Mouse (Mus musculus) natural killer cell, adult 2 months (primary cell): ENCODE results near the gene Nefh.

Experiments
- DNase-seq, 2 experiments: peaks; one replicate each; pipeline ENCODE4 v3.0.0; 2022; ENCODE audit warnings: low spot score in 2 of 2

The Nefh gene

DNA sequence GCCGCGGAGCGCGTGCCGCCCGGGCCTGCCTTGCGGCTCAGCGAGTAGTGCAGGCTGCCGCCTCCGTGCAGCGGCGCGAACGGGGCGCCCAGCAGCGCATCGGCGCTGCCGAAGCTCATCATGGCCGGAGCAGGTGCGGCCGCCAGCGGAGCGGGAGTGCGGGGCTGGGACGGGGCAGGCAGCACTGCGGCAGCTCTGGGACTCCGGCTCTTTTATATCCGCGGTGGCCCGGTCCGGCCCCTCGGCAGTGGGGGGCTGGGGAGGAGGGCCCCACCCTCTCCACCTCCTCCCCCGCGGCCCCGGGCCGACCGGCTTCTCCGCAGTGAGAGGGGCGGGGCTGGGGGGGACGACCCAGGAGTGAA is at the start of gene Nefh:
Nefh (minus strand) TSS at position 252 of the 362 bp plus-strand sequence.
- no peak for DNase-seq

DNA sequence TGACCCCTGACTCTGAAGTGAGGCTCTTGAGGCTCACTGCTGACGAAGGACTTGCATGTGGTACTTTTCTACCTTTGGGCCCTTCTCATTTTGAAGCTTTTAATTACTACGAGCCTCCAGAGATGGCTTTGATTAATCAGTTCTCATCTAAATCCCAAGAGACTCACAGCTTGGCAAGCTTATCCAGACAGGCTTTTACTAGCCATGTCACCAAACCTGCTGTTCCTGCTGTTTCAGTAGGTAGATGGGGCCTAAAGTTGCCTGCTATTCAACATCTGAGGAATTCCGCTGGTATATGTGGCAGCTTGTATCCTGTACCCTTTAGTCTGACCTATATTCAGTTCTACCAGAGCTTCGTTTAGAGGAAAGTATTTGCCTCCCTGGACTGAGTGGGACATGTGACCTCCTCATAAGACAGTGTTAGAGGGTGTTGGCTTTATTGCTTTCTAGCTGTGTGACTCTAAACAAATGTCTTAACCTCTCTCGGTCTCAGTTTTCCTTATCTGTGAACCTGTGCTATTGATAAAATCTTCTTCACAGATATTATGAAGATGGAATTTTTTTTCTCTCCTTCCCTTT is 48.8 kb upstream of the Nefh start:
- no peak for DNase-seq

DNA sequence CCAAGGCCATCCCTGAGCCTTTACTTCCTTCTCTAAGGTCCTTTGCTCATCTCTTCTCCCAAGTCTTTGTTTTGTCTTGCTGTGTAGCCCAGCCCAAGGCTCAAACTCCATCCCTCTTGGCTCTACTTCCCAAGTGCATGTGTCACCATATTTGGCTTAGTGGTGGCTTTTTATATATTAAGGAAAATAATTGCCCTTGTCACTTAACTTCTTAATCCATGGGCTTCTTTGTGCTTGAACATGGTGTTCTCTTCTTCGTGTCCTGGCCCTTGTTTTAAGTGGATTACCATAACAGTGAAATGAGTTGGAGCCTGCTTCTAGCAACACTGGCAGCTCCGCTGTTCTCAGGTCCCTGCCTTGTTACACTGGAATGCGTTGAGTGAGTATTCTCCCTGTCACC is 47.8 kb upstream of the Nefh start:
- DNase-seq = no peak

- no peak for DNase-seq
These were observed 44.6 kb upstream of the Nefh start for GRCm38 (mm10) chr11:4992471-4992870.

- peak in 1 of 2 experiments; percentile 48 for DNase-seq
These were observed 41.3 kb upstream of the Nefh start for GRCm38 (mm10) chr11:4989187-4989586.

DNA sequence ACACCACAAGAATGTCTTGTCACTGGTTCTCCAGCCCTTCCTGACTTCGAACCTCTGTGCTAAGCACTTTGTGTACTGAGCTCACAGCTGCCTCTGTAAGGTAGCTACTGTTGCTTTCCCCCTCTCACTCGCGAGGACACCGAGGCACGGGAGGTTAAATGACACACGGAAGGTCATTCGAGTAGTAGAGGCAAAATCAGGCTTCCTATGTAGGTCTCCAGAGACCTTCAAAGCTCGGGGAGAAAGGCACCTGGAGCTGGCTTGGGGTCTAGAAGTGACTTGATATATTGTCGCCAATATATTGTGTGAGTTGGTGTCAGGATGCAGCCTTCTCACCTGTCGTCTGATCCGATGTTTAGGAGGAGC is 39.6 kb upstream of the Nefh start:
- no peak for DNase-seq

GRCm38 (mm10) chr11:4986695-4987486 is 39.0 kb upstream of the Nefh start, which contains the start of gene Ap1b1:
TSS of gene Ap1b1 (plus strand) at chr11:4986824.
- peak; percentile 92 to 96 for DNase-seq

GRCm38 (mm10) chr11:4984799-4985198 is 36.9 kb upstream of the Nefh start:
- DNase-seq = no peak

DNA sequence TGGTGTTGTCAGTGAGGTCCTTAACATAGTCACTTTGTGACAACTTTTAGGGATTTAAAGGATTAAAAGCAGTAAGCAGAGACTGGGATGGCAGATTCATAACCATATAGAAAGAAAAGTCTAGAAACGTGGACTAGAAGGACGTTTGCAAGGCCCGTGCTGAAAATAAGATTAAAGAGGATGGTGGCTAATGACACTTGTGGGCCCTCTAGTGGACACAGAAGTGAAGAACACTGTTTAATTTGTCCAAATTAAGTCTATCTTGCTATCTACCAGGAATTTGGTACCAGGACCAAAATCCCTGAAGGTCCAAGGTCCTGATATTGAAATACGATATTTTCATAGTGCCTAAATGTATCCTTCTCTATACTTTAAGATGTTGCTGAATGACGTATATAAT is 36.4 kb upstream of the Nefh start:
- DNase-seq = peak; percentile 34 to 35

GRCm38 (mm10) chr11:4983538-4983937 is 35.7 kb upstream of the Nefh start:
- DNase-seq = no peak

GRCm38 (mm10) chr11:4983010-4983409 is 35.1 kb upstream of the Nefh start:
- no peak for DNase-seq

DNA sequence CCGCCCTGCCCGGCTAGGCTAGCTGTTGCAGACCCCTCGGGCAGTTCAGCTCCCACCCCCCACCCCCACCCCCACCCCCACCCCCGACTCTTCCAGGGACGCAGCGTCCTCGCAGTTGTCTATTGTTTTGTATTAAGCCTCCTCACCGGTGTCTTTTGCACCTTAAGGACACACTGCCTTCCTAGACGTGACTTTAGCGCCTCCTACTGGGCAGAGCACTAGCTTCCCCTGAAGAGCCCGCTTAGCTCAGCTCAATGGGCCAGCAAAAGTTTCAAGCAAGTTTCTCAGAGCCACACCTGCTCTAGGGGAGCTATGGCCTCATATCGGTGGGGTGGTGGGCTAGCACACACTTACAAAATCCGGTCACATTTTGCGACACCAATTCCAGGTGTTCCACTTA is 27.8 kb upstream of the Nefh start:
- peak; percentile 57 to 77 for DNase-seq

- DNase-seq = no peak
These were observed 26.7 kb upstream of the Nefh start for GRCm38 (mm10) chr11:4974376-4975122.

- no peak for DNase-seq
These were observed 26.0 kb upstream of the Nefh start for GRCm38 (mm10) chr11:4973871-4974256.

- DNase-seq = peak; percentile 47 to 63
These were observed 25.4 kb upstream of the Nefh start for GRCm38 (mm10) chr11:4972967-4973870.

GRCm38 (mm10) chr11:4968376-4968775 is 20.5 kb upstream of the Nefh start:
- DNase-seq = no peak

DNA sequence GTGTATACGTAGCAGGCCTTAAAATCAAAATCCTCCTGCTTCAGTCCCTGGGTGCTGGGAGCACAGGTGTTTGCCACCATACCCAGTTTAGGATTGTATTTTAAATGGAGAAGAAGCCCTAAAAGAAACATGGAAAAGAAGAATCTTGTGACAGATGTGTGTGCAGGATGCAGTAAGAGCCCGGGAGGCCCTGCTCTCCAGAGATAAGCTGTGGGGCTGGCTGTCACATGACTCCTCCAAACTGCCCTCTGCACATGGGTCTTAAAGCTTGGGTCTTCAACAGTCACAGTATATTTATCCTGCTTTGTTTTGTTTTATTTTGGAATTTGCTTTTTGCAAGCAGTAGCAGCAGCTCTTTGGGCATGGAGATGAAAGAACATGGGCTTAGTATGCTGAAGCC is 19.7 kb upstream of the Nefh start:
- no peak for DNase-seq

DNA sequence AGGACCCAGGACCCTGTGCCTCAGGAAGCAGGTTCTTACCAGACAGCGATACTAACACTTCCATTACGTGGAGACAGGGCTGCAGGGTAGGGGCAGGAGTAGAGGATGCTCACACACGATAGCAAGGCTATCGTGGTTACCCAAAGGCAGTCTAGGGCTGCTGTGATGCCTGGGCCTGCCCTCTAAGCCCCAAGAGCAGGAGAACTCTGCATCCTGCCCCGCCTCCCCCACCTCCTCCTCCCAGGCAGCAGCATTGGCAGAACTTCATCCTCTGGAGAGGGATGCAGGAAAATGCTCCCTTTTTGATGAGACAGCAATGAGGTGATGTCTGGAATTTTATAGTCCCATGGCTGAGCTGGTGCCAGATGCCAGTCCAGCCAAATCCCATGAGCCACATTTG is 19.0 kb upstream of the Nefh start:
- DNase-seq = no peak

DNA sequence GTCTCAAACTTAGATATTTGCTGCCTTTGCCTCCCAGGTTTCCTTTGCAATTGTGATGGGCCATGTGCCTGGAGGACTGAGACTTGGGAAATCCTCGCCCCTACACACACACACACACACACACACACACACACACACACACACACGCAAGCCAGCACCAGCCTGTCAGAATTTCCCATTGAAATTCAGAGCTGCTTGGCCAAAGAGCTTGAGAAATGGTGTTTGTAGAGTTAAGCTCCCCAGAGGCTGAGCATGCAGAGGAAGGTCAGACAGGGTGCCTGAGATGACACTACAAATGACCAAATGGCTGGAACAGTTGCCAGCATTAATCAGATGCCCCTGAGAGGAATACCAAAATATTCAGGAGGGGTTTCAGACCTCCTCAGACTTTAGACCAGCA is 18.5 kb upstream of the Nefh start:
- no peak for DNase-seq

GRCm38 (mm10) chr11:4963099-4963808 is 15.4 kb upstream of the Nefh start:
- DNase-seq = no peak

DNA sequence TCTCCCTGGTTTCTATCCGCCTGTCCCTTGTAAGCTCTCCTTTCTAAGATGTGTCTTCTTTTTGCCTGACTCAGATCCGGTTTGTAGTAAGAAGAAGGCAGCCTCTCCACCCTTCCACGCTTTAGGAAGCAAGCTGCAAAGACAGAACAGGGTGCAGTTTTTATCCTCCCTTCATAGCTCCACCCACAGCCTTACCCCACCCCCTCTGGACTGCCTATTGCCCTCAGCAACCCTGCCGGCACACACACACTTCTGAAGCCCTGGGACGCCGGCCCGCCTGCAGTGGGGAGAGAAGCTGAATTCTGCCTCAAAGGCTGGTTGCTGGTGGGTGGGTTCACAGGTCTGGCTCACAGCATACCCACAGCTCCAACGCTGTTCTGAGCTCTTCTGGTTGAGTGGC is 6.1 kb upstream of the Nefh start:
- DNase-seq = no peak
